Mouse (Mus musculus) intestine, embryonic 14.5 days (tissue): ENCODE results near the gene Sntg2. TPM values are rescaled to one million over a fixed set of nuclear protein-coding genes. Genes with fewer than 3 reads are reported as not detected.

Source experiments
- ATAC-seq: fragments of 200-750 bp; cut with Nextera tagmentation; replicated peaks from 2 replicates; pipeline ENCODE4 v1.8.0; 2017; ENCODE audit warnings: low read depth, moderate number of reproducible peaks, moderate TSS enrichment, moderate library complexity; ENCODE audit not compliant: low FRiP score, low TSS enrichment
- DNase-seq: peaks from one replicate; pipeline ENCODE4 v3.0.0-alpha.2; 2018; ENCODE audit warnings: low spot score
- H3K27ac ChIP-seq: fragments of 300-500 bp; sonication (generic); 2 replicates; pipeline ENCODE4 v1.5.1; 2014; ENCODE audit warnings: low read depth, mild to moderate bottlenecking, control low read depth
- H3K27me3 ChIP-seq: fragments of 300-500 bp; sonication (generic); replicated peaks from 2 replicates; pipeline ENCODE4 v1.6.1; 2014; ENCODE audit warnings: low read length, control low read depth; ENCODE audit not compliant: control insufficient read depth, insufficient read depth
- H3K36me3 ChIP-seq: fragments of 300-500 bp; sonication (generic); 2 replicates; pipeline ENCODE4 v1.6.1; 2014; ENCODE audit warnings: low read length, control low read depth; ENCODE audit not compliant: control insufficient read depth, insufficient read depth
- H3K4me1 ChIP-seq: fragments of 300-500 bp; sonication (generic); replicated peaks from 2 replicates; pipeline ENCODE4 v1.6.1; 2014; ENCODE audit warnings: low read length, control low read depth, mixed read lengths; ENCODE audit not compliant: control insufficient read depth, insufficient read depth
- H3K4me2 ChIP-seq: fragments of 300-500 bp; sonication (generic); 2 replicates; pipeline ENCODE4 v1.6.1; 2014; ENCODE audit warnings: low read length
- H3K4me3 ChIP-seq: fragments of 300-500 bp; sonication (generic); 2 replicates; pipeline ENCODE4 v1.5.1; 2014; ENCODE audit warnings: low read depth, low read length, control low read depth, mixed read lengths
- H3K9ac ChIP-seq: fragments of 300-500 bp; sonication (generic); 2 replicates; pipeline ENCODE4 v1.6.1; 2014; ENCODE audit warnings: mild to moderate bottlenecking, low read length
- H3K9me3 ChIP-seq: fragments of 300-500 bp; sonication (generic); 2 replicates; pipeline ENCODE4 v1.6.1; 2016; ENCODE audit warnings: low read length, control low read depth; ENCODE audit not compliant: control insufficient read depth
- WGBS: fragments of 180-500 bp; shearing (Covaris S2); extraction: QIAGEN DNeasy Blood & Tissue Kit; methylation state at CpG from one replicate; pipeline ENCODE4 v1.1.7; 2014; 5-methylcytosine and 5-hydroxymethylcytosine counted together
- polyA plus RNA-seq: library from polyadenylated mRNA; unstranded; fragments of >200 nt; fragmentation: Nextera tagmentation; extraction: Ambion mirVana; gene quantifications from 2 replicates; pipeline ENCODE4 v1.2.1, GENCODE M21; 2014

Gene Sntg2
- polyA plus RNA-seq, 1 experiment from 2014 or later: 43.2 TPM

DNA sequence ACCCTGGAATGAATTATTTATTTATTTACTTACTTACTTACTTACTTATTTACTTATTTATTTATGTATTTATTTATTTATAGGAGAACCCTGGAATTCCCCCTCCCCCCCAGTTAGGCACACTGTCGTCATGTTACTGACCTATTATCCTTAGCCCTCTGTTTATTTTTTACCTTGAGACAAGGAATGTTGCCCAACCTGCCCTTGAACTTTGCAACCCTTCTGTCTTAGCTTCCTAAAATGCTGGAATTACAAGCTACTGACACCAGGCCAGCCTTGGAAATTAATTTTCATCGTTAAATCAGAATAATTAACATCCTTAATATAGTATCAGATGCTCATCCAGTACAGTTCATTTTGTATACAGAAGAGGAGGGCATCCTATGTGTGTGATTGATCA is 10.9 kb downstream of the Sntg2 start:
- Histone ChIP-seq H3K9ac (no peak overlapping the region), H3K4me1 (no peaks in the 10 kb centered on the region), H3K9me3 (no peaks in the 10 kb centered on the region), H3K4me2 (no peak overlapping the region), H3K36me3 (0 out of 2 replicates have a peak, but pooled peaks cover 3% of the 10 kb centered on the region), H3K27me3 (no peaks in the 10 kb centered on the region), H3K27ac (no peak overlapping the region), H3K4me3 (no peak overlapping the region)
- 81% methylated on average over 2 of the region's 2 CpGs for WGBS
- ATAC-seq (no peak), DNase-seq (no peak)

DNA sequence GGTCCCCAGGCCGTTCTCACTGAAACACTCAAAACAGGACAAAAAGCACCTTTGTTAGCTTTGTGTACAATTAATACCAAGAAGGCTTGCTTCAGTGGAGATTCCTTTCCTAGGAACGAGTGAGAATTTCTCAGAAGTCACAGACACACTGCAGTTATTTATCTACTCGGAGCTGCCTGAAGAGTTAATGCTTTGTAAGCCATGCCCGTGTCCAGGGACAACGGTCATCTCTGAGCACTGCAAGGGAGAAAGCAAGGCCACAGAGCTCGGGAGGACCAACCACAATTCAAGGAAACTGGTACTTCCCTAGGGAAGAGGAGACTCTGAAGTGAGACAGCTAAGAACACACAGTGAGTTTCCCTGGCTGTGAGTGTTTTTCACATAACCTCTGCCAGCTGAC is 15.5 kb downstream of the Sntg2 start:
- no peak for ATAC-seq
- H3K4me3 ChIP-seq: no peak overlapping the region
- H3K9ac ChIP-seq: no peak overlapping the region
- no peaks in the 10 kb centered on the region for H3K27me3 ChIP-seq
- no peaks in the 10 kb centered on the region for H3K36me3 ChIP-seq
- no peak overlapping the region for H3K27ac ChIP-seq
- H3K4me2 ChIP-seq: no peak overlapping the region
- H3K9me3 ChIP-seq: no peaks in the 10 kb centered on the region
- H3K4me1 ChIP-seq: no peaks in the 10 kb centered on the region
- 45% methylated on average over 6 of the region's 6 CpGs for WGBS
- no peak for DNase-seq

DNA sequence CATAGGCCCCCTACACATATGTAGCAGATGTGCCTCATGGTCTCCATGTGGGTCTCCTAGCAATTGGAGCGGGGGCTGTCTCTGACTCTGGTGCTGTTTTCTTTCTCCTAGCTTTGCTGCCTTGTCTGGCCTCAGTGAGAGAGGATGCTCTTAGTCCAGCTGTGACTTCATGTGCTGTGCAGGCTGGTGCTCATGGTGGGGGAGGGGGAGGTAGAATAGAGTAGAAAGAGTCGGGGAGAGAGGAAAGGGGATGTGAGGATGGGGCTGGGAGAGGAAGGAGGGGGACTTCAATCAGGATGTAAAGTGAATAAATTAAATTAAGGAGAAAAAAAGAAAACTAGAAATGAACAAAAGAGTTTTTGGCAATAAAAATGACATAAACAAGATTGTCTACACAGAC is 20.8 kb downstream of the Sntg2 start:
- Histone ChIP-seq H3K36me3 (no peaks in the 10 kb centered on the region), H3K27ac (no peak overlapping the region), H3K4me3 (no peak overlapping the region), H3K4me1 (0 out of 2 replicates have a peak, but pooled peaks cover 6% of the 10 kb centered on the region), H3K9me3 (no peaks in the 10 kb centered on the region), H3K4me2 (no peak overlapping the region), H3K9ac (no peak overlapping the region), H3K27me3 (no peaks in the 10 kb centered on the region)
- 39% methylated on average over 2 of the region's 2 CpGs for WGBS
- no peak for DNase-seq
- no peak for ATAC-seq

DNA sequence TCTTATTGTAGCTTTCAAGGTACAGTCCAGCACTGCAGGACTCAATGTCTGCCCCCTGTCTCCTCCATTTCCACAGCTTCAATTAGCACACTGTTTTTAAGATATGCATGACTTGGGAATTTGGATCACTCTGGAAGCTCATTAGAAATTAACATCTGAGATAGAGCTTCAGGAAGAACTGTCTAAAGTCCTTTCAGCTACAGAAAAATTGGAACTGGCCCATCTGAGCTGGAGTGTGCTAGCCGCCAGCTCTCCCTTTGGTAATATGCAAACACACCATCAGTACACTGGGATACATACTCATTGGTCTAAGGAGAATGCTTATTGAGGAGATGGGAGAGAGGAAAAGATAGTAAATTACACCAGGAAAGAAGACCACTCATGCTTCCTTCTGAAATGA is 25.1 kb downstream of the Sntg2 start:
- no peak for ATAC-seq
- no peak overlapping the region for H3K9ac ChIP-seq
- DNase-seq: no peak
- 87% methylated on average over 1 of the region's 1 CpGs for WGBS
- no peak overlapping the region for H3K4me3 ChIP-seq
- H3K27me3 ChIP-seq: no peaks in the 10 kb centered on the region
- no peak overlapping the region for H3K27ac ChIP-seq
- H3K4me2 ChIP-seq: no peak overlapping the region
- peaks cover 6% of the 10 kb centered on the region; the same call in 1 of the 2 replicates for H3K4me1 ChIP-seq
- no peaks in the 10 kb centered on the region for H3K9me3 ChIP-seq
- no peaks in the 10 kb centered on the region for H3K36me3 ChIP-seq

DNA sequence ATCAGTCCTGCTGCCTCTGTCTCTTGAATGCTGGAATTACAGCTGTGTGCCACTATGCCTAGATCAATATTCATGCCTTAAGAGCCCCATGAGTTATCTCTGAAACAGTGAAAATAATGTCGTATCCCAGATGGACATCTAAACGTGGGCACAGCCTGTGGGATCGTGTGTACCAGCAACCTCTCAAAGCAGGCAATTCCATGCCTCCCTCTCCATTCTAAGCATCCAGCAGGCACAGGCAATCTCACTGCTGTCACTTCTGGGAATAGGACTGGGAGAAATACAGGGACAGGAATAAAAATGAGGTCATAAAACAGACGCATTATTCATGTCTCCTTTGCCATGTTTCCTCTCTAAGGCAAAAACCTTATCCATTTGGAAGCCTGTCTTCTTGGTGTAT is 25.9 kb downstream of the Sntg2 start:
- DNase-seq (no peak), ATAC-seq (no peak)
- H3K4me3 ChIP-seq: no peak overlapping the region
- H3K4me2 ChIP-seq: no peak overlapping the region
- H3K9ac ChIP-seq: no peak overlapping the region
- peaks cover 3% of the 10 kb centered on the region; the same call in 1 of the 2 replicates for H3K4me1 ChIP-seq
- H3K27me3 ChIP-seq: no peaks in the 10 kb centered on the region
- H3K36me3 ChIP-seq: no peaks in the 10 kb centered on the region
- H3K9me3 ChIP-seq: no peaks in the 10 kb centered on the region
- H3K27ac ChIP-seq: no peak overlapping the region
- WGBS: 76% methylated on average over 4 of the region's 4 CpGs

DNA sequence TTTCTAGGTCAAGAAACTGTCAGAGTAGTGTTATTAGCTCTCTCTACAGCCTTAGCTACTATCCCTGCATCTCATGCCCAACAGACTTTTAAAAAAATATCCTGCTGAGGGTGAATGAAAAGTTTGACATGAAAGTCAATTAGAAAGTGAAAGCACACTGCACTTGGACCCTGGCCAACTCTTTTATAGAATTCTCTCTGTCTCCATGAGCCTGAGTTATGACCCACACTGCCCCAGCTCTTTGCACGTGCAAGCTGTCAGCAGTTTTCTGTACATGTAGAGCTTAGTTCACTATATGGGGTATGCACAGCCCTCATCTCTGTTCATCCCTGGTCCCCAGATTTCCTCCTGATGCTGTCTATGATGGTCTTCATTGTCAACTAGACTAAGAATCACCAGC is 28.4 kb downstream of the Sntg2 start:
- ATAC-seq (no peak), DNase-seq (no peak)
- no peak overlapping the region for H3K27ac ChIP-seq
- WGBS: 8% methylated on average over 1 of the region's 1 CpGs
- H3K36me3 ChIP-seq: no peaks in the 10 kb centered on the region
- H3K9ac ChIP-seq: no peak overlapping the region
- no peaks in the 10 kb centered on the region for H3K9me3 ChIP-seq
- H3K4me1 ChIP-seq: no peaks in the 10 kb centered on the region; the same call in 1 of the 2 replicates
- no peak overlapping the region for H3K4me3 ChIP-seq
- H3K27me3 ChIP-seq: no peaks in the 10 kb centered on the region
- H3K4me2 ChIP-seq: no peak overlapping the region

DNA sequence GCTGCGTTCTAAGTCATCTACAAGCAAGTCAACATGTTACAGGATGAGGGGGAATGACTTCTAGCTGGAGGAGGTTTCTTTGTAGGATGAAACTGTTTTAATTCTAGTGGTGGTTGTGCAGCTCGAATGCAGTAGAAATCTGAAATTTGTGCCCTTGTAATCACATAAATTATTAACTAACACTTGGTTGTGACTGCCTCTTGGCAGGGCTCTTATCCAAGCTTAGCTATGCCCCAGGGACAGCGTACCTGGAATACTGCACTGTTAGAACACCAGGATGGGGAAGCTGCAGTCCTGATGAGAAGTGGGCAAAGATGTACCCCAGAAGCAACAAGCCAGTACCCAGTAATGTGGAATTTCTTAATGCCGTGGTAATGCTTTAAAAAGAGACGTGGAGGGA is 36.9 kb downstream of the Sntg2 start:
- Histone ChIP-seq H3K27ac (peak overlapping the region; percentile 7; the same call in 1 of the 2 replicates), H3K4me1 (peaks cover 5% of the 10 kb centered on the region; the same call in 1 of the 2 replicates), H3K4me3 (no peak overlapping the region), H3K9ac (no peak overlapping the region), H3K27me3 (no peaks in the 10 kb centered on the region), H3K4me2 (no peak overlapping the region), H3K9me3 (no peaks in the 10 kb centered on the region), H3K36me3 (no peaks in the 10 kb centered on the region; the same call in 1 of the 2 replicates)
- DNase-seq: no peak
- 80% methylated on average over 5 of the region's 5 CpGs for WGBS
- ATAC-seq: no peak

DNA sequence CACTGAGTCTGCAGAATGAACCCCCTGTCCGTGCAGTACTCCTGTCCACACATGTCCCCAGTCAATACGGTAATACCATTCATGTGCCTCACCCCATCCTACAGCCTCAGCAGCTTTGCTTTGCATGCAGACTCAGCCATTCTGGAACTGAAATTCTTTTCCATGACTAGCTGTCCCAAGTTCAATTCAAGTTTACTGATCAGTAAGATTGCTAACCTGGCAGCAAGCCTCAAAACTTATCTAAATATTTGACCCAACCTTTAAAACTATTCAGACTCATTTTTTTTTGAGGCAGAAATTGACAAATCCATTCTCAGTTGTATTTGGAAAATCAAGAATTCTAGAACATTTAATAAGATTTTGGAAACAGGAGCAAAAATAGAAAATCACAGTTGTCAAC is 38.7 kb downstream of the Sntg2 start:
- DNase-seq (no peak), ATAC-seq (no peak)
- H3K9me3 ChIP-seq: no peaks in the 10 kb centered on the region
- WGBS: 89% methylated on average over 2 of the region's 2 CpGs
- H3K27me3 ChIP-seq: no peaks in the 10 kb centered on the region
- no peak overlapping the region for H3K27ac ChIP-seq
- no peak overlapping the region for H3K9ac ChIP-seq
- no peak overlapping the region for H3K4me3 ChIP-seq
- no peak overlapping the region for H3K4me2 ChIP-seq
- peaks cover 5% of the 10 kb centered on the region; the same call in 1 of the 2 replicates for H3K4me1 ChIP-seq
- H3K36me3 ChIP-seq: no peaks in the 10 kb centered on the region; the same call in 1 of the 2 replicates

DNA sequence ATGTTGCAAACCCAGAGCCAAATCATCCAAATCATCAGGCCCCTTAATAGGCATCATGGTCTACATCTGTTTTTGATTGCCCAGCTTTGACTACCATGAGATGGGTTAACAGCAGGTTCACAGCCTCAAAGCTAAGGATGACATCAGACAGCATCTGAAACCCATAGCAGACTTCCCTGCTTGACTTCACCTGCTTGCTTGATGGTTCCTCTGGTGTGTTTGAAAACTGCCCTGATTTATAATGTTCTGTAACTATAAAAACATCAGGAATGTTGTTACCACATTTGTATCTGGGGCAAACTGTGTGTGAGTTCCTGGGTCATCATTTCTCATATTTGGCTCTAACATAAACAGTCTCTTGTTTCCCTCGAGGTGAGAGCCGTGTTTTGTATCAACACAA is 55.2 kb downstream of the Sntg2 start:
- Histone ChIP-seq H3K27me3 (no peaks in the 10 kb centered on the region), H3K27ac (peak overlapping the region; percentile 33; the same call in 1 of the 2 replicates), H3K4me1 (peaks cover 5% of the 10 kb centered on the region; the same call in 1 of the 2 replicates), H3K4me3 (no peak overlapping the region), H3K36me3 (no peaks in the 10 kb centered on the region), H3K9ac (no peak overlapping the region), H3K9me3 (no peaks in the 10 kb centered on the region), H3K4me2 (no peak overlapping the region)
- ATAC-seq: peak; percentile 55; the same call in 1 of the 2 replicates
- 16% methylated on average over 2 of the region's 2 CpGs for WGBS
- DNase-seq: no peak
